ENCODE assay signal across 8 mouse cellular contexts in genomic region chr8:94954921-94955758, GRCm38 (mm10). TPM values are rescaled to one million over a fixed set of nuclear protein-coding genes. Genes with fewer than 3 reads are reported as not detected.
DNase-seq lines count a peak whose midpoint lies in the region; TF ChIP-seq lines count a peak whose summit lies in the region.

No protein-coding gene starts in this region.

- WGBS in heart, embryonic 10.5 days = 22% methylated on average over 9 of the region's 9 CpGs
- WGBS in kidney, adult 2 months = 29% methylated on average over 9 of the region's 9 CpGs
- 16% methylated on average over 9 of the region's 9 CpGs for WGBS in lung, adult 2 months

- no peak for TF ChIP-seq POLR2A in ES-Bruce4 (IDR thresholded peaks at IDR 0.05; ENCODE audit: insufficient read depth, low read length)
- TF ChIP-seq POLR2A in kidney, adult 2 months (IDR thresholded peaks at IDR 0.05; ENCODE audit: low read depth, low read length) = no peak
- no peak for TF ChIP-seq POLR2A in lung, adult 2 months (IDR thresholded peaks at IDR 0.05; ENCODE audit: borderline replicate concordance, extremely low read depth, low read depth, low read length)

- no peak overlapping the region for H3K9ac ChIP-seq in ES-Bruce4 (ENCODE audit: low read depth, poor library complexity, severe bottlenecking)

- peak overlapping the region; percentile 23 for H3K27ac ChIP-seq in heart, embryonic 10.5 days
- H3K27ac ChIP-seq in ES-Bruce4 (ENCODE audit: insufficient read depth, low read length) = no peak overlapping the region
- no peak overlapping the region for H3K27ac ChIP-seq in kidney, adult 2 months (ENCODE audit: insufficient read depth, low read depth, low read length)

- no peaks in the 10 kb centered on the region for H3K27me3 ChIP-seq in heart, embryonic 10.5 days (ENCODE audit: insufficient read depth, poor library complexity, severe bottlenecking)
- H3K27me3 ChIP-seq in ES-Bruce4 (ENCODE audit: control insufficient read depth, insufficient read depth, low read length, poor library complexity, severe bottlenecking) = no peaks in the 10 kb centered on the region
- no peaks in the 10 kb centered on the region for H3K27me3 ChIP-seq in kidney, adult 2 months (replicated peaks; ENCODE audit: control insufficient read depth, insufficient read depth, low read length)

- H3K36me3 ChIP-seq in heart, embryonic 10.5 days = no peaks in the 10 kb centered on the region
- no peaks in the 10 kb centered on the region for H3K36me3 ChIP-seq in ES-Bruce4 (ENCODE audit: control insufficient read depth, insufficient read depth, low read length, poor library complexity, severe bottlenecking)
- H3K36me3 ChIP-seq in kidney, adult 2 months (ENCODE audit: control insufficient read depth, insufficient read depth, low read length) = no peaks in the 10 kb centered on the region

- H3K9me3 ChIP-seq in heart, embryonic 10.5 days = no peaks in the 10 kb centered on the region
- no peaks in the 10 kb centered on the region for H3K9me3 ChIP-seq in ES-Bruce4 (replicated peaks; ENCODE audit: control insufficient read depth, insufficient read depth, low read length, poor library complexity, severe bottlenecking)

- peak; percentile 78 for TF ChIP-seq CTCF in ES-Bruce4 (IDR thresholded peaks at IDR 0.05; ENCODE audit: low read depth, low read length)
- TF ChIP-seq CTCF in kidney, adult 2 months (conservative IDR thresholded peaks at IDR 0.05; ENCODE audit: insufficient read depth, insufficient read length, low read depth, low read length) = peak; percentile 64
- TF ChIP-seq CTCF in lung, adult 2 months (IDR thresholded peaks at IDR 0.05; ENCODE audit: insufficient read depth, low read length) = peak; percentile 66

- no peak for TF ChIP-seq EP300 in ES-Bruce4 (IDR thresholded peaks at IDR 0.05; ENCODE audit: insufficient read depth, low read depth, low read length)

- no peak for DNase-seq in heart, embryonic 10.5 days (ENCODE audit: low spot score)
- DNase-seq in heart, adult 11 months = no peak
- peak; percentile 66 for DNase-seq in c-Kit-positive CD71-positive TER-119-positive erythroid progenitor cells, embryonic 14.5 days (ENCODE audit: low spot score)
- peak; percentile 66 for DNase-seq in kidney, adult 2 months
- peak; percentile 37 for DNase-seq in lung, adult 2 months
- DNase-seq in spleen, postnatal 36 days (ENCODE audit: low spot score in 2 of 2) = peak; percentile 75 to 82
- DNase-seq in ovary, adult 18-20 months (ENCODE audit: low spot score) = no peak

- H3K4me3 ChIP-seq in heart, embryonic 10.5 days = no peak overlapping the region
- H3K4me3 ChIP-seq in ES-Bruce4 (ENCODE audit: low read depth, low read length) = no peak overlapping the region
- no peak overlapping the region for H3K4me3 ChIP-seq in kidney, adult 2 months (ENCODE audit: insufficient read depth, low read depth, low read length)
- H3K4me3 ChIP-seq in lung, adult 2 months (replicated peaks; ENCODE audit: extremely low read depth, low read depth, low read length) = no peak overlapping the region

- H3K4me1 ChIP-seq in heart, embryonic 10.5 days = peaks cover 23% of the 10 kb centered on the region
- H3K4me1 ChIP-seq in ES-Bruce4 (ENCODE audit: control insufficient read depth, insufficient read depth, low read length) = no peaks in the 10 kb centered on the region
- peaks cover 11% of the 10 kb centered on the region for H3K4me1 ChIP-seq in kidney, adult 2 months (ENCODE audit: control insufficient read depth, insufficient read depth, low read length)
- H3K4me1 ChIP-seq in lung, adult 2 months (ENCODE audit: control insufficient read depth, insufficient read depth, low read length) = 0 out of 2 replicates have a peak, but pooled peaks cover 3% of the 10 kb centered on the region

RNA-seq across cellular contexts. Expression of gene Adgrg1, which starts 19.4 kb away (rescaled TPM):
- polyA plus RNA-seq in heart, embryonic 10.5 days (2016; fragmentation: Nextera tagmentation; extraction: Ambion mirVana) = 9.0 and 16.6 TPM in 2 replicates
- polyA plus RNA-seq in ES-Bruce4 (2011; ENCODE audit: insufficient read depth, insufficient read length, low read depth, missing spikeins) = 11.4 and 13.8 TPM in 2 replicates
- 342 and 447 TPM in 2 replicates for polyA plus RNA-seq in kidney, adult 2 months (2012; rRNA removed)
- polyA plus RNA-seq in lung, adult 2 months (2012; rRNA removed) = 192 and 233 TPM in 2 replicates

RNA-seq across cellular contexts. Expression of gene Adgrg5, which starts 31.6 kb away (rescaled TPM):
- 0.69 and 0.79 TPM in 2 replicates for polyA plus RNA-seq in heart, embryonic 10.5 days (2016; fragmentation: Nextera tagmentation; extraction: Ambion mirVana)
- polyA plus RNA-seq in ES-Bruce4 (2011; ENCODE audit: insufficient read depth, insufficient read length, low read depth, missing spikeins) = 1.0 and 2.6 TPM in 2 replicates
- 0.56 and 2.6 TPM in 2 replicates for polyA plus RNA-seq in kidney, adult 2 months (2012; rRNA removed)
- 4.8 and 5.3 TPM in 2 replicates for polyA plus RNA-seq in lung, adult 2 months (2012; rRNA removed)

RNA-seq across cellular contexts. Expression of gene Ccdc102a, which starts 37.2 kb away (rescaled TPM):
- 22.0 and 31.0 TPM in 2 replicates for polyA plus RNA-seq in heart, embryonic 10.5 days (2016; fragmentation: Nextera tagmentation; extraction: Ambion mirVana)
- polyA plus RNA-seq in ES-Bruce4 (2011; ENCODE audit: insufficient read depth, insufficient read length, low read depth, missing spikeins) = 5.1 and 5.4 TPM in 2 replicates
- polyA plus RNA-seq in kidney, adult 2 months (2012; rRNA removed) = 5.7 and 6.8 TPM in 2 replicates
- 19.0 and 21.2 TPM in 2 replicates for polyA plus RNA-seq in lung, adult 2 months (2012; rRNA removed)

Comparison
In these comparisons a context has a peak if more than half of its experiments do, and no peak if none do; other contexts are left out.
1. DNase-seq: peak in c-Kit-positive CD71-positive TER-119-positive erythroid progenitor cells, embryonic 14.5 days (single experiment), kidney, adult 2 months (single experiment), lung, adult 2 months (single experiment) and spleen, postnatal 36 days (2 of 2); none in heart, embryonic 10.5 days (single experiment), heart, adult 11 months (single experiment) and ovary, adult 18-20 months (single experiment).
2. RNA of gene Adgrg1, which starts 19.4 kb away (polyA plus RNA-seq): 342 to 447 TPM in kidney, adult 2 months and 192 to 233 TPM in lung, adult 2 months; 9.0 to 16.6 TPM in heart, embryonic 10.5 days and 11.4 to 13.8 TPM in ES-Bruce4; every median in the first group is over 10 times any median in the second.
3. Peak in every context shown above with its lines, with median percentiles within 50 percentile points of each other: CTCF ChIP-seq.